Mouse (Mus musculus) gastrocnemius, adult 8-10 months (tissue): ENCODE results near the gene Timm23. TPM values are rescaled to one million over a fixed set of nuclear protein-coding genes. Genes with fewer than 3 reads are reported as not detected.

Source experiments
- DNase-seq, 2 experiments: peaks; one replicate each; pipeline ENCODE4 v3.0.0; 2022; ENCODE audit warnings: low spot score in 2 of 2
- total RNA-seq, 4 experiments: library from RNA; stranded (reverse); gene quantifications; 2 replicates each; pipeline ENCODE4 v1.2.4; 2022

The Timm23 gene
- total RNA-seq, 4 experiments from 2014 or later = 183 to 225 (median 215) TPM

GRCm38 (mm10) chr14:32134293-32134692, 67.4 kb downstream of the Timm23 start:
- no peak for DNase-seq

DNA sequence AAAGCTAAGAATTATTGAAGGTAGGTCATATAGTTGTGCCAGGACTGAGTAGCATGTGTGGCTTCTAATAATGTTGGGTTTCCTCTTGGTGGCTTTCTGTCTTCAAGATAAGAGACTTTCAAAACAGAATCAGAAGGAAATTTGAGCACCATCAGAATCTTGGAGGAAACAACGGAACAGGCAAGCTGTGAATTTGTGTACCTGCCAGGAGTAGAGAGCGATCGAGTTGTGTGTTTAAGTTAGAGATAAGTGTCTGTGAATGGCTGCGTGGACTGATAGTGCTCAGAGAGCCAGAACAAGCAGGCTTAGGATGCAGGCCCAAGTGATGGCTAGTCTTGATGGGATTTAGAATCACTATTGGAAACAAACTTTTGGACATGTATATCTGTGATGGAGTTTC, 69.9 kb downstream of the Timm23 start:
- DNase-seq = no peak

Other genes with a start within 250 kb of the Timm23 start
- 10 to 100 TPM in 1 of 4 experiments, 1 to 10 TPM in 3; 3.9 to 14.4 (median 7.8) TPM for gene Galnt15, start 172.9 kb downstream of the Timm23 start, total RNA-seq
- gene Oxnad1, start 116.5 kb downstream of the Timm23 start, total RNA-seq = 10 to 100 TPM; 17.7 to 24.5 (median 19.4) TPM
- 100 to 1,000 TPM; 122 to 147 (median 130) TPM for gene Dph3, start 116.2 kb downstream of the Timm23 start, total RNA-seq
- gene Msmb, start 59.9 kb downstream of the Timm23 start, total RNA-seq = not detected
- 10 to 100 TPM; 56.3 to 83.2 (median 68.9) TPM for gene Ncoa4, start 42.0 kb downstream of the Timm23 start, total RNA-seq
- 10 to 100 TPM; 16.4 to 20.8 (median 18.5) TPM for gene Parg, start 51 bp upstream of the Timm23 start, total RNA-seq
- under 1 TPM; 0.34 to 0.75 (median 0.45) TPM for gene Ogdhl, start 120.1 kb upstream of the Timm23 start, total RNA-seq
- gene 1700024G13Rik, start 186.5 kb upstream of the Timm23 start, total RNA-seq = not detected